Mouse (Mus musculus): ENCODE measurements around the gene Wdr4. TPM values are rescaled to one million over a fixed set of nuclear protein-coding genes. Genes with fewer than 3 reads are reported as not detected.
A peak's percentile ranks its signal among the peaks of the same experiment; 100 is the strongest.

Gene Wdr4
- polyA plus RNA-seq, 1 experiment from 2014 or later, result 39.9 TPM

DNA sequence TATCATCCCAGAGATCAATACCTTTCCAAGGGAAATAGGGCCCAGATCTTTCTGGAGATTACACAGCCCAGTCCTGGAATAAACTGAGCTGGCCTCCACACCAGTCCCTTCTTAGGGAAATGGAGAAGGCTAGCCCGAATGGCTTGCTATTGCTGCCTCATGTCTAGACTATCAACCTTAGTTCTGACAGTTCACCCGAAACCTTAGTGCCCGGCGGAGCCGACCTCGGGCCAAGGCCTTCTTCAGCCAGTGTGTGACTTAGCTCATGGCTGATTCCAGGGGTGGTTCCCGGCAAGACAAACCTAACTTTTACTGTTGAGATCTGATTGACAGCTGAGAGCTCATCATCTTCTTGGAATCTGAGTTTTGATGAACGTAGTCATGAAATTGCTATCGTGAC, 65.7 kb downstream of the Wdr4 start:
- Histone ChIP-seq H3K9me3 (no peaks in the 10 kb centered on the region), H3K4me2 (no peak overlapping the region), H3K27me3 (no peaks in the 10 kb centered on the region), H3K4me1 (peaks cover 70% of the 10 kb centered on the region), H3K36me3 (0 out of 2 replicates have a peak, but pooled peaks cover 3% of the 10 kb centered on the region), H3K9ac (no peak overlapping the region), H3K27ac (peak overlapping the region; percentile 86), H3K4me3 (no peak overlapping the region)
- no peak for ATAC-seq (ENCODE audit: borderline replicate concordance, extremely low read depth, low FRiP score, low TSS enrichment)
- 66% methylated on average over 9 of the region's 9 CpGs for WGBS

DNA sequence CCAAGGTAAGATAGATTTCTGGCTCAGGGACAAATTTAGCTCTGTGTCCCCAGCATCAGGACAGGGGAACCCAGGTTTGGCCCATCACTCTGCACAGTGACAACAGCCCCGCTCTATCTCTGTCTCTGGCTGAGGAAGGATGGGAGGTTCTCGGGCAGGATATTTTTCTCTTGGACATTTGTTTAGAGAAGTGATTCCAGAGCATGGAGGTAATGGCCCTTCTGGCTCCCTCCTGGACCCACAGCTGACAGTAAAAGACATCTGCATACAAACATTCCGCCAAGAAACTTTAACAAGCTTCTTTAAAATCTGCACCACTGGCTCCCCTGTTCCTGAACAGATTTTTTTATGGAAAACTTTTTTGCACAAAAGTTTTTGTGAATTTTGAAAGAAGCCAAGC, 66.3 kb downstream of the Wdr4 start:
- H3K27ac ChIP-seq, result peak overlapping the region; percentile 86
- no peak overlapping the region for H3K4me3 ChIP-seq
- no peak overlapping the region for H3K9ac ChIP-seq
- no peak for ATAC-seq (ENCODE audit: borderline replicate concordance, extremely low read depth, low FRiP score, low TSS enrichment)
- H3K27me3 ChIP-seq, result no peaks in the 10 kb centered on the region
- H3K4me2 ChIP-seq, result no peak overlapping the region
- H3K4me1 ChIP-seq, result peaks cover 70% of the 10 kb centered on the region
- WGBS, result 35% methylated on average over 3 of the region's 3 CpGs
- H3K36me3 ChIP-seq, result no peaks in the 10 kb centered on the region
- no peaks in the 10 kb centered on the region for H3K9me3 ChIP-seq

DNA sequence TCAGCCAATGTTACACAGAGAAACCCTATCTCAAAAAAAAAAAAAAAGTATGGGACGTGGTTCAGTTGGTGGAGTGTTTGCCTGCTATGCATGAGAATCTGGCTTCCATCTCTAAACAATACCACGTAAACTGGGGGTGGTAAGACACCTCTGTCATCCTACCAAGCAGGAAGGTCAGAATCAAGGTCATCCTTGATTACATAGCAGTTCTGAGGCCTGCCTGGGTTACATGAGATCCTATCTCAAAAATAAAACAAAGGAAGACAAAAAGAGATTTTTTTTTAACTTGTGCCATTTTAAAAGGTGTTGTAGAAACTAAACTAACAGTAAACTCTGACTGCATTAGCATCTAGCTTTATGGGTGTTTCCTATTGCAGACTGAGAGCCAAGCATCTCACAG, 67.0 kb downstream of the Wdr4 start:
- peak overlapping the region; percentile 86 for H3K27ac ChIP-seq
- no peaks in the 10 kb centered on the region for H3K27me3 ChIP-seq
- H3K4me2 ChIP-seq, result no peak overlapping the region
- no peaks in the 10 kb centered on the region for H3K36me3 ChIP-seq
- no peak overlapping the region for H3K4me3 ChIP-seq
- no peak for ATAC-seq (ENCODE audit: borderline replicate concordance, extremely low read depth, low FRiP score, low TSS enrichment)
- WGBS, result 49% methylated on average over 2 of the region's 2 CpGs
- no peak overlapping the region for H3K9ac ChIP-seq
- no peaks in the 10 kb centered on the region for H3K9me3 ChIP-seq
- peaks cover 66% of the 10 kb centered on the region for H3K4me1 ChIP-seq

DNA sequence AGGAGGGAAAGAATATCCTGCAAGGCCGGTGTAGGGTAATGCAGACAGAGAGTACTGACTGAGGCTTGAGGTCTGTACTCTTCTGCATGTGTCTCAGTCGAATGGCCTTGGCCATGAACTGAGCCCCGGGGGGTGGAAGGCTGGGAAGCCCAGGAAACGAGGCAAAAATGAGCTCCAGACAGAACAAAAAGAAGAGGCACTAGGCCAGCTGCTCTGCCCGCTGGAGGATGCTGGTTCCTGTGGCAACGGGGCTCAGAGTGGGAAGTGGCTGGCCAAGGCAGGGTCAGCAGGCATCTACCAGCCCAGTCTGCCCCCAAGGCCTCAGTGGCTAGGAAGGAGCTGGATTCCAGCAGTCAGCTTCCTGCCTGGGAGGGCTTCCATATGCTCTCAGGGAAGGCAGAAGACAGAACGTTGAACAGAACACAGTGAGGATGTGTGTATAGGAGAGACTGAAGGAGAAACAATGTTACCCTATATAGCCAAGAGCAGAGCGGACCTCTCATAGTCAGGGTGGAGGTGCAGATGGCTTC, 68.5 kb downstream of the Wdr4 start:
- Histone ChIP-seq H3K4me3 (no peak overlapping the region), H3K36me3 (no peaks in the 10 kb centered on the region), H3K27me3 (no peaks in the 10 kb centered on the region), H3K4me1 (peaks cover 52% of the 10 kb centered on the region), H3K27ac (peak overlapping the region; percentile 73), H3K9ac (no peak overlapping the region), H3K4me2 (no peak overlapping the region), H3K9me3 (no peaks in the 10 kb centered on the region)
- peak; percentile 46 for ATAC-seq (ENCODE audit: borderline replicate concordance, extremely low read depth, low FRiP score, low TSS enrichment)
- 45% methylated on average over 8 of the region's 8 CpGs for WGBS

DNA sequence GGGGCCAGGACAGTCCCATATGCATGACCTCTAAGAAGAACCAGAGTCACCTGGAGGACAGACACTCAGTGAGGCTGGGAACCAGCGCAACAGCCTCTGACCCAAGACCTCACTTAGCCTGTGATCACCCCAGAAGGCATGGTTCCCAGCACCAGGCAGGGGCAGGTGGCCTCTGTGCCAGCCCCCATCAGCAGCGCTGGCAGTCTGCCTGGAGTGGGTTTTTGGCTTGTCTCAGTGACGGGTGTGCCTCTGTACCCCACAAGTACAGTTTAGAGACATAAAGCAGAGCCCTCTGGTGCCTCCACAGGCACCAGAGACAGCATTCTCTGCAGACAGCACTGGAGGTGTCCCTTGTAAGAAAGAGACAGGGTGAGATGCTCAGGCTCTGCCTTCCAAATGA, 69.6 kb downstream of the Wdr4 start:
- Histone ChIP-seq H3K27ac (peak overlapping the region; percentile 73), H3K4me3 (no peak overlapping the region), H3K4me2 (no peak overlapping the region), H3K4me1 (peaks cover 45% of the 10 kb centered on the region), H3K9me3 (no peaks in the 10 kb centered on the region), H3K27me3 (no peaks in the 10 kb centered on the region), H3K9ac (no peak overlapping the region), H3K36me3 (no peaks in the 10 kb centered on the region)
- ATAC-seq (ENCODE audit: borderline replicate concordance, extremely low read depth, low FRiP score, low TSS enrichment), result no peak
- 70% methylated on average over 3 of the region's 3 CpGs for WGBS

DNA sequence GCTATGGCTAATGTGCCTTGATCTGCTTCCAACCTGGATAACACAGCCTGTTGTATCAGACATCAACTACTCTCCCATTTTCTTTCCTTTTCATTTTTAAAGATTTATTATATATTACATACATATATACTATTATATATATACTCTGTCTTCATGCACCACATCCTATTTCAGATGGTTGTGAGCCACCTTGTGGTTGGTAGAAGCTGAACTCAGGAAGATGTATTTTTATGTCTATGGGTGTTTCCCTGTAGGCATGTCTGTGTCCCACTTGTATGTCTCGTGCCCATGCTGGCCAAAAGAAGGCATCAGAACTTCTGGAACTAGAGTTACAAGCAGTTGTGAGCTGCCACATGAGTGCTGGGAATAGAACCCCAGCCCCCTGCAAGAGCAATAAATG, 71.3 kb downstream of the Wdr4 start:
- H3K36me3 ChIP-seq, result no peaks in the 10 kb centered on the region
- H3K9me3 ChIP-seq, result no peaks in the 10 kb centered on the region
- no peak overlapping the region for H3K27ac ChIP-seq
- H3K4me2 ChIP-seq, result no peak overlapping the region
- 75% methylated on average over 1 of the region's 1 CpGs for WGBS
- H3K4me1 ChIP-seq, result peaks cover 41% of the 10 kb centered on the region
- no peak overlapping the region for H3K9ac ChIP-seq
- H3K27me3 ChIP-seq, result no peaks in the 10 kb centered on the region
- H3K4me3 ChIP-seq, result no peak overlapping the region
- no peak for ATAC-seq (ENCODE audit: borderline replicate concordance, extremely low read depth, low FRiP score, low TSS enrichment)

DNA sequence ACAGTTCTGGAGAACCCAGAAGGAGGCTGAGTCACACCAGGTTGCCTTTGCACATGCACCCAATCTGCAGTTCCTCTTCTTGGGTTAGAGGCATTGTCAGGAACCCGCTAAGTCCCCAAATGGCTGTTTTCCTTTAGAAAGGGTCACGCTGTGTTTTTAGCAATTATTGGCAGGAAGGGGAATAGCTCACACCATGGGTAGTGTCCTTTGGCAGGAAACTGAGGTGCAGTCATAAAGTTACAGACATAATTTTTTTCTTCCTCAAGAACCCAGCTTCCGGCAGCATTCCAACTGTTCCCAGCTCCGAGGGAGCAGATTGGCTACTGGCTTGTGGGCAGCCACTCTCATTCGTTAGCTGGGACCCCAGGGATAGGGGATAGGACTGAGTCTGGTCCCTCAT, 72.0 kb downstream of the Wdr4 start:
- no peak overlapping the region for H3K27ac ChIP-seq
- H3K9ac ChIP-seq, result no peak overlapping the region
- H3K4me3 ChIP-seq, result no peak overlapping the region
- H3K36me3 ChIP-seq, result no peaks in the 10 kb centered on the region
- 71% methylated on average over 5 of the region's 5 CpGs for WGBS
- no peaks in the 10 kb centered on the region for H3K9me3 ChIP-seq
- H3K4me2 ChIP-seq, result no peak overlapping the region
- no peaks in the 10 kb centered on the region for H3K27me3 ChIP-seq
- no peak for ATAC-seq (ENCODE audit: borderline replicate concordance, extremely low read depth, low FRiP score, low TSS enrichment)
- H3K4me1 ChIP-seq, result peaks cover 34% of the 10 kb centered on the region

DNA sequence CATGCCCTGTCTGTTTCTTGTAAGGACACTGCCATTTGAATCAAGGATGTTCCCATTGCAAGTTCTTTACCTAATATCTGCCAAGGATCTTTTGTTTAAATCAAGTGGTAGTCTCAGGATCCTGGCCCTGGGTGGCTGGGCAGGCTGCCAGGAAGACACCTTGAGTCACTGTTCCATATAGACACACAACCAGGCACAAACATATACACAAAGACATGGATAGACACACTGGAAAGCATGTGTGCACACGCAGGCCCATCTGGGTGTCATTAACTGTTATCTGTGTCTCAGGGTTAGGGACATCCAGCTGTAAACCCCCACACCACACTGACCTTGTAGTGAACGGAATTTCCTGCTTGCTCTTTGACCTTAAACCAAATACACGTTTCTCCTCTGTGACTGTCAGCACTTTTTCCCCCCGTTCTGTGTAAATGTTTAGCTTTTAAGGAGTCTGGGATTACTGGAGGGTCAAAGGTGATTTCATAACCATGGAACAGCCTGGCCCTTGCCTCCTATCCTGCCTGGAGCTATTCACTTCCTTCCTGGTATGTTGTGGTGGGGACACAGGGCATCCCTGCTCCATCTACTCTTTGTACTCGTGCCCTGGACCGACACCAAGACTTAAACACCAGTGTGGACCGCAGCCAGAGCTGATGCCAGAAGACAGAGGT, 74.6 kb downstream of the Wdr4 start:
- Histone ChIP-seq H3K36me3 (no peaks in the 10 kb centered on the region), H3K4me1 (peaks cover 19% of the 10 kb centered on the region), H3K27ac (peak overlapping the region; percentile 37; the same call in 1 of the 2 replicates), H3K4me3 (no peak overlapping the region), H3K4me2 (no peak overlapping the region), H3K9me3 (no peaks in the 10 kb centered on the region), H3K27me3 (no peaks in the 10 kb centered on the region), H3K9ac (no peak overlapping the region)
- 0 out of 2 replicates have a peak, but pooled peaks have one; percentile 53 for ATAC-seq (ENCODE audit: borderline replicate concordance, extremely low read depth, low FRiP score, low TSS enrichment)
- 15% methylated on average over 7 of the region's 7 CpGs for WGBS

Small RNAs within 50 kb of the gene (microRNA-seq; reads per million reads assigned to microRNA genes)
- gene Gm24970, result not detected

Other genes with a start within 250 kb of the Wdr4 start
- 8.1 and 8.2 TPM in 2 replicates for gene Rsph1, start 242.6 kb downstream of the Wdr4 start, polyA plus RNA-seq (2015; fragmentation: Nextera tagmentation; extraction: Ambion mirVana)
- 7.6 and 9.2 TPM in 2 replicates for gene Slc37a1, start 233.2 kb downstream of the Wdr4 start, polyA plus RNA-seq (2015; fragmentation: Nextera tagmentation; extraction: Ambion mirVana)
- 34.8 and 35.8 TPM in 2 replicates for gene Pde9a, start 133.8 kb downstream of the Wdr4 start, polyA plus RNA-seq (2015; fragmentation: Nextera tagmentation; extraction: Ambion mirVana)
- gene Ndufv3, start 135 bp upstream of the Wdr4 start, polyA plus RNA-seq (2015; fragmentation: Nextera tagmentation; extraction: Ambion mirVana), result 237 and 240 TPM in 2 replicates
- 41.6 and 42.4 TPM in 2 replicates for gene Pknox1, start 44.8 kb upstream of the Wdr4 start, polyA plus RNA-seq (2015; fragmentation: Nextera tagmentation; extraction: Ambion mirVana)
- 3.2 and 3.6 TPM in 2 replicates for gene Cbs, start 117.3 kb upstream of the Wdr4 start, polyA plus RNA-seq (2015; fragmentation: Nextera tagmentation; extraction: Ambion mirVana)
- 332 and 360 TPM in 2 replicates for gene U2af1, start 138.9 kb upstream of the Wdr4 start, polyA plus RNA-seq (2015; fragmentation: Nextera tagmentation; extraction: Ambion mirVana)
- gene Cryaa, start 157.8 kb upstream of the Wdr4 start, polyA plus RNA-seq (2015; fragmentation: Nextera tagmentation; extraction: Ambion mirVana), result not detected in 2 replicates

All from lung, embryonic 15.5 days (tissue).